Mouse (Mus musculus): ENCODE measurements at regions not wholly inside any gene's neighbourhood (a gene's known extent, or its start where the extent isn't known, plus 50 kb on each side); places are given as distances from the start of the nearest gene placed in this dataset.

GRCm38 (mm10) chr12:42369029-42369577, 882.9 kb upstream of the Lrrn3 start:
- no peak for TF ChIP-seq CTCF (conservative IDR thresholded peaks at IDR 0.05)
- no peak for DNase-seq (ENCODE audit: low spot score in 2 of 2)
- no peak overlapping the region for H3K27ac ChIP-seq
- H3K4me3 ChIP-seq = no peak overlapping the region

DNA sequence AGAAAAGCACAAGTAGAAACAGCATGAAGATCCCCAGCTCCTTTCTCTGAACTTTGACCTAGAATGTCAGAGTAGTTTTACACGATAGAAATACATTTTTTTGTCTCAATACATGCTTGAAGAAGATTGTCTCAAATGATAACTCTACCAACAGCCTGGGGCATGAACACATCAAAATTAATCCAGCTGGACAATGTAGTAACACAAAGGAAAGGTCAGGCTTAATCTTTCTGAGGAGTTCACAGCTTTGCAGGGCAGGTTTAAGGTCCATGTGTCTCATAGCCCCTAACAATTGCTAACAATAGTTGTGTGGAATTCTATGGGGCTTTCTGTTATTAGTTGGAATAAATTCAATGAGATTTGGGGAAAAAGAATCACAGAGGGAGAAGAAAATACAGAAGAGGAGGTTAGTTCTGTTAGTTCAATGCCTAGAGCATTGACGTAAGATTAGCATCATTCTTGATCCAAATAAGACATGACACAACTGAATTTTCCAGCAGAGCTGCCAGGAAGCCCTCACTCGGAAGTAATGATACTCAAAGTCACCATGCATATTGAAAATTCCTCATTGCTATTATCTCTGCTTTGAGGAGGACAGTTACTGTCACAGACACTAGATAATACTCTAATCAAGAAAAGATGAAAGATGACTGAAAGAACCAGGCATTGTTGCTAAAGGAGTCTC, 852.9 kb upstream of the Lrrn3 start:
- Histone ChIP-seq H3K4me3 (no peak overlapping the region), H3K27ac (no peak overlapping the region)
- no peak for TF ChIP-seq CTCF (conservative IDR thresholded peaks at IDR 0.05)
- no peak for DNase-seq (ENCODE audit: low spot score in 2 of 2)

- Histone ChIP-seq H3K4me3 (no peak overlapping the region), H3K27ac (no peak overlapping the region)
- DNase-seq (ENCODE audit: low spot score in 2 of 2) = no peak
- TF ChIP-seq CTCF (conservative IDR thresholded peaks at IDR 0.05) = no peak
Measured at GRCm38 (mm10) chr12:42306429-42306828, 820.2 kb upstream of the Lrrn3 start.

- no peak for TF ChIP-seq CTCF (conservative IDR thresholded peaks at IDR 0.05)
- Histone ChIP-seq H3K27ac (no peak overlapping the region), H3K4me3 (no peak overlapping the region)
- DNase-seq (ENCODE audit: low spot score in 2 of 2) = no peak
Measured at GRCm38 (mm10) chr12:42277241-42278032, 791.2 kb upstream of the Lrrn3 start.

DNA sequence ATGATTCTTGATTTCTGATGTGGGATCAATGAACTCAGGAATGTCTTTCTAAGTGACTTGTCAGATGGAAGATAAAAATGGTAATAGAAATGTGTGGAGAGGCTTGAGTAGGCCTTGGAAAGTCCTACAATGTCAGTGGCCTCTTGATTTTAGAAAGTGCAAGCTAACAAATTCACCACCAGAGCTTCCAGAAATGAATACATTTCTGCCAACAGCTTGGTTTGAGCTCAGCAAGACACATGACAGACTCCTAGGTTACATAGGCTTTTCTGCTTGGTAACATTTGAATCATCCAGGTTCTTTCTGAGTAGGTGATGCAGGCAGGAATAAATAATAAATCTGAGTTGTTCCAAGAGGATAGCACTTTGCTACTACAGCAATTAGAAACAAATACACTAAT, 764.2 kb upstream of the Lrrn3 start:
- H3K4me3 ChIP-seq = no peak overlapping the region
- no peak for TF ChIP-seq CTCF (conservative IDR thresholded peaks at IDR 0.05)
- H3K27ac ChIP-seq = no peak overlapping the region
- no peak for DNase-seq (ENCODE audit: low spot score in 2 of 2)

GRCm38 (mm10) chr12:42229235-42229634, 743.0 kb upstream of the Lrrn3 start:
- no peak for TF ChIP-seq CTCF (conservative IDR thresholded peaks at IDR 0.05)
- DNase-seq (ENCODE audit: low spot score in 2 of 2) = no peak
- no peak overlapping the region for H3K27ac ChIP-seq
- no peak overlapping the region for H3K4me3 ChIP-seq

DNA sequence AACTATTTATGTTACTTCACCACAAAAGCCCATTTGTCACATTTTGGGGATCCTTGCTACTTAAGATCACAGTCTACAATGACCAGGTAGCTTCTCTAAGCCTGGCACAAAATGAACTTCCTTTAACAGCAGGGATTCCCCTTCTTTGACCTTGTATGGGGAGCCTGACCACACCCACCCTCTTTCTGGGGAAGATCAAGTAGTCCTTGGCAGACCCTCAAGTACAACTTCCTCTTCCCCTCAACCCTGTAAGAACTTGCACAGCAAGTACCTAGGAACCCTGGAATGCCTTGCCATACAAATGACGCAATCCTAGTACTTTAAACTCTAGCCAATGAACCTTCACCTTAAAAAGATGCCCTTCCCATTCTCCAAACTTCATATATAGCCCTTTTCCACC, 695.4 kb upstream of the Lrrn3 start:
- TF ChIP-seq CTCF (conservative IDR thresholded peaks at IDR 0.05) = no peak
- DNase-seq (ENCODE audit: low spot score in 2 of 2) = no peak
- Histone ChIP-seq H3K27ac (no peak overlapping the region), H3K4me3 (no peak overlapping the region)

- no peak for DNase-seq (ENCODE audit: low spot score in 2 of 2)
- no peak overlapping the region for H3K27ac ChIP-seq
- TF ChIP-seq CTCF (conservative IDR thresholded peaks at IDR 0.05) = no peak
- H3K4me3 ChIP-seq = no peak overlapping the region
Measured at GRCm38 (mm10) chr12:42179947-42180669, 693.9 kb upstream of the Lrrn3 start.

DNA sequence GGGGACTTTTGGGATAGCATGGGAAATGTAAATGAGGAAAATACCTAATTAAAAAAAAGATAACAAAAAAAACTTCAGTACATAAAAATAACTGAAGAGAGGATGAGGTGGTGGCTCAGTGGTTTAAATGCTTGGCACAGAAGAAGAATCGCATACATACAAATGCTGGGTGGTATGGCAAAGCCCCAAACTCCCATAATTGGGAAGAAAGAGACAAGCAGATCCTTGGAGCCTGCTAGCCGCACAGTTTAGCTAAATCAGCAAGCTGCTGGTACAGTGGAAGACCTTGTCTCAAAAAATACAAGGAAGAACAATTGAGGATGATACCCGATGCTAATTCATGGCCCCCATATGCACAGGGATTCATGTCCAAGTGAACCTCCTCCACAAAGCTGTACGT, 661.7 kb upstream of the Lrrn3 start:
- TF ChIP-seq CTCF (conservative IDR thresholded peaks at IDR 0.05) = no peak
- Histone ChIP-seq H3K4me3 (no peak overlapping the region), H3K27ac (no peak overlapping the region)
- no peak for DNase-seq (ENCODE audit: low spot score in 2 of 2)

GRCm38 (mm10) chr12:42138694-42139442, 652.6 kb upstream of the Lrrn3 start:
- no peak for DNase-seq (ENCODE audit: low spot score in 2 of 2)
- H3K27ac ChIP-seq = no peak overlapping the region
- no peak for TF ChIP-seq CTCF (conservative IDR thresholded peaks at IDR 0.05)
- no peak overlapping the region for H3K4me3 ChIP-seq

GRCm38 (mm10) chr12:42138177-42138576, 651.9 kb upstream of the Lrrn3 start:
- H3K27ac ChIP-seq = no peak overlapping the region
- no peak overlapping the region for H3K4me3 ChIP-seq
- no peak for TF ChIP-seq CTCF (conservative IDR thresholded peaks at IDR 0.05)
- DNase-seq (ENCODE audit: low spot score in 2 of 2) = no peak

- peak; percentile 17 to 22 for DNase-seq (ENCODE audit: low spot score in 2 of 2)
- TF ChIP-seq CTCF (conservative IDR thresholded peaks at IDR 0.05) = no peak
- no peak overlapping the region for H3K4me3 ChIP-seq
- no peak overlapping the region for H3K27ac ChIP-seq
Measured at GRCm38 (mm10) chr12:42137764-42138163, 651.5 kb upstream of the Lrrn3 start.

Measured in layer of hippocampus, adult 2 months (tissue).